Mouse (Mus musculus) hindbrain, embryonic 14.5 days (tissue): ENCODE measurements at regions not wholly inside any gene's neighbourhood (a gene's known extent, or its start where the extent isn't known, plus 50 kb on each side); places are given as distances from the start of the nearest gene placed in this dataset.

Source experiments
- ATAC-seq: fragments of 200-750 bp; cut with Nextera tagmentation; 2 replicates; pipeline ENCODE4 v1.8.0; 2017; ENCODE audit warnings: moderate number of reproducible peaks, mild to moderate bottlenecking, moderate TSS enrichment, moderate library complexity; ENCODE audit not compliant: low FRiP score
- DNase-seq: peaks from one replicate; pipeline ENCODE4 v3.0.0-alpha.2; 2015; ENCODE audit warnings: low spot score
- H3K27ac ChIP-seq: fragments of 300-500 bp; sonication (generic); 2 replicates; pipeline ENCODE4 v1.5.1; 2014; ENCODE audit warnings: mild to moderate bottlenecking, moderate library complexity
- H3K27me3 ChIP-seq: fragments of 300-500 bp; sonication (generic); 2 replicates; pipeline ENCODE4 v1.6.1; 2014; ENCODE audit warnings: mild to moderate bottlenecking, low read length, mixed read lengths; ENCODE audit not compliant: control insufficient read depth, insufficient read depth
- H3K36me3 ChIP-seq: fragments of 300-500 bp; sonication (generic); replicated peaks from 2 replicates; pipeline ENCODE4 v1.6.1; 2014; ENCODE audit not compliant: control insufficient read depth, insufficient read depth
- H3K4me1 ChIP-seq: fragments of 300-500 bp; sonication (generic); replicated peaks from 2 replicates; pipeline ENCODE4 v1.6.1; 2014; ENCODE audit warnings: antibody characterized with exemption, low read length, mixed read lengths; ENCODE audit not compliant: control insufficient read depth, insufficient read depth
- H3K4me2 ChIP-seq: fragments of 300-500 bp; sonication (generic); replicated peaks from 2 replicates; pipeline ENCODE4 v1.6.1; 2014; ENCODE audit warnings: mild to moderate bottlenecking, moderate library complexity
- H3K4me3 ChIP-seq: fragments of 300-500 bp; sonication (generic); replicated peaks from 2 replicates; pipeline ENCODE4 v1.5.1; 2014; ENCODE audit warnings: mild to moderate bottlenecking, low read length
- H3K9ac ChIP-seq: fragments of 300-500 bp; sonication (generic); 2 replicates; pipeline ENCODE4 v1.6.1; 2014
- H3K9me3 ChIP-seq: fragments of 300-500 bp; sonication (generic); 2 replicates; pipeline ENCODE4 v1.6.1; 2016; ENCODE audit warnings: low read length; ENCODE audit not compliant: control insufficient read depth
- WGBS: fragments of 180-500 bp; shearing (Covaris S2); extraction: QIAGEN DNeasy Blood & Tissue Kit; methylation state at CpG from one replicate; pipeline ENCODE4 v1.1.7; 2014; 5-methylcytosine and 5-hydroxymethylcytosine counted together

GRCm38 (mm10) chr6:95003716-95004115, 113.3 kb upstream of the Kbtbd8 start:
- Histone ChIP-seq H3K36me3 (no peaks in the 10 kb centered on the region), H3K4me3 (no peak overlapping the region), H3K9me3 (no peaks in the 10 kb centered on the region), H3K4me1 (no peaks in the 10 kb centered on the region), H3K27me3 (no peaks in the 10 kb centered on the region), H3K27ac (no peak overlapping the region), H3K4me2 (no peak overlapping the region), H3K9ac (no peak overlapping the region)
- DNase-seq (no peak), ATAC-seq (no peak)
- WGBS, result 42% methylated on average over 3 of the region's 3 CpGs

DNA sequence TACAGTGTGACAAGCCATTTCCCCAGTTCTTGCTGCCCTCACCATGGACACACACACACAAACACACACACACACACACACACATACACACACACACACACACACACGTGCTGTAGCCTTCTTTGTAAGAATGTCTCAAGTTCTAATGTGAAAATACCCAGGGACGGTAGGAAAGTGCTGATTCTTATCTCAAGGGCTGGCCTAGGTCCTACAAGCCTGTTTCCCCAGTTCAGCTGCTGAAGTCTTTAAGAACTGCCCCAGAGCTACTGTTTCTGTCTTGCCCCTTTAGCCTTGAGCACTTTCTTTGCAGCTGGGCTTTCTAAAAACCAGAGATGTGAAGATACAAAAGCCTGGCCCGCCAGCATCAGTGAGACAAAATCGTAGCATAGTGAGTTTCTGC, 117.5 kb upstream of the Kbtbd8 start:
- no peaks in the 10 kb centered on the region for H3K9me3 ChIP-seq
- H3K4me3 ChIP-seq, result no peak overlapping the region
- no peak overlapping the region for H3K4me2 ChIP-seq
- no peak overlapping the region for H3K9ac ChIP-seq
- H3K27me3 ChIP-seq, result no peaks in the 10 kb centered on the region
- H3K27ac ChIP-seq, result no peak overlapping the region
- 79% methylated on average over 4 of the region's 4 CpGs for WGBS
- no peak for ATAC-seq
- H3K4me1 ChIP-seq, result no peaks in the 10 kb centered on the region
- DNase-seq, result no peak
- no peaks in the 10 kb centered on the region for H3K36me3 ChIP-seq

- H3K4me2 ChIP-seq, result no peak overlapping the region
- ATAC-seq (no peak), DNase-seq (no peak)
- H3K27ac ChIP-seq, result no peak overlapping the region
- no peak overlapping the region for H3K9ac ChIP-seq
- 48% methylated on average over 6 of the region's 6 CpGs for WGBS
- no peaks in the 10 kb centered on the region for H3K4me1 ChIP-seq
- H3K9me3 ChIP-seq, result no peaks in the 10 kb centered on the region
- no peaks in the 10 kb centered on the region for H3K36me3 ChIP-seq
- H3K4me3 ChIP-seq, result no peak overlapping the region
- H3K27me3 ChIP-seq, result no peaks in the 10 kb centered on the region
Observed at GRCm38 (mm10) chr6:94999002-94999401, 118.0 kb upstream of the Kbtbd8 start.

GRCm38 (mm10) chr6:94998371-94998770, 118.7 kb upstream of the Kbtbd8 start:
- no peak for DNase-seq
- H3K4me1 ChIP-seq, result no peaks in the 10 kb centered on the region
- 91% methylated on average over 2 of the region's 2 CpGs for WGBS
- H3K4me2 ChIP-seq, result no peak overlapping the region
- H3K36me3 ChIP-seq, result no peaks in the 10 kb centered on the region
- ATAC-seq, result no peak
- H3K9me3 ChIP-seq, result no peaks in the 10 kb centered on the region
- no peak overlapping the region for H3K9ac ChIP-seq
- H3K4me3 ChIP-seq, result no peak overlapping the region
- H3K27ac ChIP-seq, result no peak overlapping the region
- no peaks in the 10 kb centered on the region for H3K27me3 ChIP-seq

- Histone ChIP-seq H3K36me3 (no peaks in the 10 kb centered on the region), H3K4me1 (no peaks in the 10 kb centered on the region), H3K27me3 (no peaks in the 10 kb centered on the region), H3K4me3 (no peak overlapping the region), H3K9me3 (no peaks in the 10 kb centered on the region), H3K4me2 (no peak overlapping the region), H3K27ac (no peak overlapping the region), H3K9ac (no peak overlapping the region)
- DNase-seq (no peak), ATAC-seq (no peak)
- 90% methylated on average over 1 of the region's 1 CpGs for WGBS
Observed at GRCm38 (mm10) chr6:94994376-94994775, 122.7 kb upstream of the Kbtbd8 start.

DNA sequence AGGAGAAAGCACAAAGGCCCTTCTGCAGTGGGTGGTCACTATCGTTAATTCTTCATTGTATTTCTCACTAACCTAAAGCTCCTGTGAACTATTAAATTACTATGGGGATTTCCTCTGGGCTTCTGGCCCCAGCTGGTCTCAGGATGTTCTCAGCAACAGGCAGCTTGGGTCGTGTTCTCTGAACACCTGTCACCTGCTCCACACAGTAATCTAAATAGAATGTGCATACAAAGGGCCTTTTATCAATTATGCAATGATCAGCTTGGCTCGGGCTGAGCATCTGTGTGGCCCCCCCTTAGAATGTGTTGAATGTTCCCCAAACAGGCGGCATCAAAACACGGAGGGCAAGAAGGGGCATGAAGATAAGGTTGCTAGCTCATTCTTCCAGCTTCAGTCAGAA, 129.6 kb upstream of the Kbtbd8 start:
- DNase-seq (no peak), ATAC-seq (no peak)
- H3K27me3 ChIP-seq, result no peaks in the 10 kb centered on the region
- no peaks in the 10 kb centered on the region for H3K4me1 ChIP-seq
- no peaks in the 10 kb centered on the region for H3K36me3 ChIP-seq
- no peak overlapping the region for H3K4me3 ChIP-seq
- no peak overlapping the region for H3K9ac ChIP-seq
- H3K27ac ChIP-seq, result no peak overlapping the region
- H3K4me2 ChIP-seq, result no peak overlapping the region
- no peaks in the 10 kb centered on the region for H3K9me3 ChIP-seq
- 41% methylated on average over 5 of the region's 5 CpGs for WGBS

DNA sequence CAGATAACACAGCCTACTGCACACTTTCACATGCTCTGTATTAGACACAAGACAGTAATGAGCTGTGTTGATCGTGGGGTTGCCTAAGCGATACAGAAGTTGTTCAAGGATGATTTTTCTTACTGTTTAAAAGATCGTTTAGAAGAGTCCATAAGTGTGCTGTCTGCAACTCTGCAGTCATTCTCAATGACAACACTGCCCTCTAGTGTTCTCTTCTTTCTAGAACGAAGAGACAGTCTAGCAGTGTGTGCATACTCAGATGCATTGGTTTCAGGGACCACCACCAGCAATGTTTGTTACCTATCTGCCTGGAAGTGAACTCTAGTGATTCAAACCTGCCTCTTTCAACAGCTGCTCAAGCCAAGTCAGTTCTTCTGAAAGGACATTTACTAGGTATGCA, 130.7 kb upstream of the Kbtbd8 start:
- Histone ChIP-seq H3K9me3 (no peaks in the 10 kb centered on the region), H3K4me2 (no peak overlapping the region), H3K27ac (no peak overlapping the region), H3K4me3 (no peak overlapping the region), H3K36me3 (no peaks in the 10 kb centered on the region), H3K4me1 (no peaks in the 10 kb centered on the region), H3K9ac (no peak overlapping the region), H3K27me3 (no peaks in the 10 kb centered on the region)
- ATAC-seq (peak; percentile 84), DNase-seq (peak; percentile 95)
- WGBS, result 17% methylated on average over 4 of the region's 4 CpGs

GRCm38 (mm10) chr6:94984411-94984895, 132.6 kb upstream of the Kbtbd8 start:
- H3K9me3 ChIP-seq, result no peaks in the 10 kb centered on the region
- DNase-seq, result no peak
- H3K27ac ChIP-seq, result no peak overlapping the region
- H3K9ac ChIP-seq, result no peak overlapping the region
- H3K4me1 ChIP-seq, result no peaks in the 10 kb centered on the region
- H3K36me3 ChIP-seq, result no peaks in the 10 kb centered on the region
- WGBS, result 86% methylated on average over 3 of the region's 3 CpGs
- no peaks in the 10 kb centered on the region for H3K27me3 ChIP-seq
- no peak for ATAC-seq
- no peak overlapping the region for H3K4me3 ChIP-seq
- no peak overlapping the region for H3K4me2 ChIP-seq

DNA sequence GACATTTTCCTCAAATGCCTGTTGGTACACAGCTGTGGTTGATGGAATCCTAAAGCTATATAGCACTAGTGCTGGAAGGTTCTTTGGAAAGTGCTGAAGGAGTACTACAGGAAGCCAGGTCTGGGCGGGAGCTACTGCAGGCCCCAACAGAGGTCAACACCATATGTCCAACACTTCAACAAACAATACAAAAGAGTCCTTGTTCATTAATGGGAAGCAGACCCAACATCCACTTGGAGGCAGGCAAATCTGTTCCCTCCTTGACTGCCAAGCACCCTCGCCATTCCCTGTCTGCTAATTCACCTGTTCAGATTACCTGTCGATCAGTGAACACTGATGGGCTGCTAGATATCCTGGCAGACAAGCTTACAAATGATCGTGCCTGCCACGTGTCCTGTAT, 148.4 kb upstream of the Kbtbd8 start:
- H3K4me1 ChIP-seq, result no peaks in the 10 kb centered on the region
- H3K36me3 ChIP-seq, result no peaks in the 10 kb centered on the region
- DNase-seq, result no peak
- no peak overlapping the region for H3K9ac ChIP-seq
- H3K9me3 ChIP-seq, result no peaks in the 10 kb centered on the region
- H3K27ac ChIP-seq, result no peak overlapping the region
- 82% methylated on average over 5 of the region's 5 CpGs for WGBS
- no peak for ATAC-seq
- no peak overlapping the region for H3K4me2 ChIP-seq
- H3K4me3 ChIP-seq, result no peak overlapping the region
- no peaks in the 10 kb centered on the region for H3K27me3 ChIP-seq

DNA sequence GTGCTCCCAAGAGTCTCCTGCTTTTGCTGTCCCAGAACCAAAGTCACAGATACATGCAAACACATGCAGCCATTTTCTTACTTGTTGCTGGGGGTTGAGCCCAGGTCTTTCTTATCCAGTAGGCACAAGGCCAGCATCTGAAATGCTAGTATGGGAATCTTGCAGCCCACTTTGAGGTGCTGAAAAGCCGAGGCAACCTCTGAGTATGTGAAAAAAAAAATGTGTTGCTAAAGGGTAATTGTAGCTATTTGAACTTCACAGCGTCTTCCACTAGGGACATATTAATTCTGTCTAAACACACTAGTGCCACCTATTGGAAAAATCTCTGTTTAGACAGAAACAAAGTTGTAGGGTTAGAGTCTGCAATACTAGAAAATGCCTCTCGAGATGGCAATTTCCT, 150.1 kb upstream of the Kbtbd8 start:
- ATAC-seq (no peak), DNase-seq (peak; percentile 82)
- Histone ChIP-seq H3K36me3 (no peaks in the 10 kb centered on the region), H3K27ac (peak overlapping the region; percentile 9; the same call in 1 of the 2 replicates), H3K4me3 (no peak overlapping the region), H3K9ac (no peak overlapping the region), H3K4me2 (no peak overlapping the region), H3K9me3 (no peaks in the 10 kb centered on the region), H3K27me3 (no peaks in the 10 kb centered on the region), H3K4me1 (no peaks in the 10 kb centered on the region)
- 9% methylated on average over 3 of the region's 3 CpGs for WGBS
